Comparison of ENCODE assay signal across 24 mouse cellular contexts in genomic region chr9:118725128-118725527, GRCm38 (mm10).
DNase-seq lines count a peak whose midpoint lies in the region; ATAC-seq and TF ChIP-seq lines count a peak whose summit lies in the region.
"Had no signal": no experiment of that assay in that cellular context is flagged by ENCODE, and none has a peak within 500 bp of the region (broad histone marks: within the 10 kb centered on the region; RNA-seq: fewer than 3 reads in every experiment).

No protein-coding gene starts in this region.

- ATAC-seq in kidney, embryonic 16.5 days (ENCODE audit: low FRiP score, low TSS enrichment) = no peak
- ATAC-seq: forebrain, embryonic 15.5 days; hindbrain, postnatal 0 days; intestine, postnatal 0 days; midbrain, embryonic 16.5 days had no signal

- H3K9me3 ChIP-seq in kidney, embryonic 16.5 days (ENCODE audit: low read length) = no peaks in the 10 kb centered on the region
- H3K9me3 ChIP-seq: forebrain, embryonic 15.5 days; hindbrain, embryonic 10.5 days; limb, embryonic 10.5 days; liver, embryonic 15.5 days had no signal

- H3K27ac ChIP-seq in heart, adult 2 months = peak overlapping the region; percentile 77
- H3K27ac ChIP-seq in kidney, adult 2 months (ENCODE audit: insufficient read depth, low read depth, low read length) = peak overlapping the region; percentile 62; the same call in 1 of the 2 replicates
- no peak overlapping the region for H3K27ac ChIP-seq in kidney, embryonic 16.5 days (ENCODE audit: low read length)
- no peak overlapping the region for H3K27ac ChIP-seq in left cerebral cortex, adult 2 months
- H3K27ac ChIP-seq: embryonic facial prominence, embryonic 10.5 days; forebrain, embryonic 15.5 days; hindbrain, embryonic 10.5 days; hindbrain, postnatal 0 days; kidney, postnatal 0 days; limb, embryonic 10.5 days; liver, embryonic 15.5 days; macrophage had no signal

- no peak overlapping the region for H3K4me3 ChIP-seq in heart, adult 2 months
- H3K4me3 ChIP-seq in kidney, adult 2 months (ENCODE audit: insufficient read depth, low read depth, low read length) = no peak overlapping the region
- no peak overlapping the region for H3K4me3 ChIP-seq in kidney, embryonic 16.5 days (ENCODE audit: low read length)
- H3K4me3 ChIP-seq in left cerebral cortex, adult 2 months = no peak overlapping the region
- H3K4me3 ChIP-seq: embryonic facial prominence, embryonic 10.5 days; forebrain, embryonic 15.5 days; hindbrain, embryonic 10.5 days; limb, embryonic 10.5 days; liver, embryonic 15.5 days; myocyte had no signal

- H3K9ac ChIP-seq in heart, adult 2 months (ENCODE audit: low read depth, low read length) = peak overlapping the region; percentile 23; the same call in 1 of the 2 replicates
- H3K9ac ChIP-seq in kidney, embryonic 16.5 days (replicated peaks; ENCODE audit: low read length) = no peak overlapping the region
- H3K9ac ChIP-seq: forebrain, embryonic 15.5 days; liver, embryonic 15.5 days had no signal

- no peak for TF ChIP-seq EP300 in heart, adult 2 months (IDR thresholded peaks at IDR 0.05; ENCODE audit: insufficient read depth, low read depth, low read length)

- WGBS in heart, adult 2 months = 13% methylated on average over 9 of the region's 9 CpGs
- 67% methylated on average over 9 of the region's 9 CpGs for whole genome bisulfite sequencing in kidney, adult 2 months
- WGBS in kidney, embryonic 16.5 days = 66% methylated on average over 9 of the region's 9 CpGs

- H3K79me2 ChIP-seq in heart, adult 2 months (replicated peaks; ENCODE audit: control insufficient read depth, insufficient read depth, low read length) = no peaks in the 10 kb centered on the region

- no peak for TF ChIP-seq POLR2A in heart, adult 2 months (IDR thresholded peaks at IDR 0.05; ENCODE audit: insufficient read depth, low read depth, low read length)
- TF ChIP-seq POLR2A in kidney, adult 2 months (IDR thresholded peaks at IDR 0.05; ENCODE audit: low read depth, low read length) = no peak

- no peak for DNase-seq in heart, adult 2 months
- no peak for DNase-seq in heart, postnatal 14 days
- DNase-seq in kidney, adult 2 months = no peak
- DNase-seq in thymus, postnatal 14 days = peak; percentile 45
- DNase-seq in thymus, postnatal 10 days (ENCODE audit: low spot score in 2 of 2) = no peak
- DNase-seq in left cerebral cortex, postnatal 4 days = no peak
- DNase-seq in left cerebral cortex, adult 2 months (ENCODE audit: extremely low spot score in 1 of 2, low spot score in 2 of 2) = no peak
- DNase-seq: cerebellum, adult 11 months; cerebellum, adult 9-11 months; gastrocnemius, postnatal 14 days; liver; right cerebral cortex, adult 18-20 months had no signal

- TF ChIP-seq CTCF in heart, adult 2 months (IDR thresholded peaks at IDR 0.05) = no peak
- no peak for TF ChIP-seq CTCF in kidney, adult 2 months (conservative IDR thresholded peaks at IDR 0.05; ENCODE audit: insufficient read depth, insufficient read length, low read depth, low read length)
- no peak for TF ChIP-seq CTCF in left cerebral cortex, adult 2 months (IDR thresholded peaks at IDR 0.05)

- H3K4me1 ChIP-seq in heart, adult 2 months (ENCODE audit: control insufficient read depth, insufficient read depth, low read length) = peaks cover 11% of the 10 kb centered on the region
- H3K4me1 ChIP-seq in kidney, adult 2 months (ENCODE audit: control insufficient read depth, insufficient read depth, low read length) = 0 out of 2 replicates have a peak, but pooled peaks cover 2% of the 10 kb centered on the region
- H3K4me1 ChIP-seq in kidney, embryonic 16.5 days (ENCODE audit: insufficient read depth, low read length) = peaks cover 5% of the 10 kb centered on the region; the same call in 1 of the 2 replicates
- H3K4me1 ChIP-seq: forebrain, embryonic 15.5 days; liver, embryonic 15.5 days had no signal

- peaks cover 11% of the 10 kb centered on the region for H3K36me3 ChIP-seq in heart, adult 2 months (ENCODE audit: control insufficient read depth, insufficient read depth, low read length)
- H3K36me3 ChIP-seq in kidney, adult 2 months (ENCODE audit: control insufficient read depth, insufficient read depth, low read length) = no peaks in the 10 kb centered on the region
- H3K36me3 ChIP-seq in kidney, embryonic 16.5 days (ENCODE audit: insufficient read depth, low read length) = 0 out of 2 replicates have a peak, but pooled peaks cover 9% of the 10 kb centered on the region
- H3K36me3 ChIP-seq: forebrain, embryonic 15.5 days; liver, embryonic 15.5 days had no signal

- intact Hi-C loops in heart, adult 2 months (cut with DNase I) = no loop called here
- intact Hi-C loops in heart, postnatal 14 days (cut with DNase I) = loop anchor here (5.0 kb wide), 1 partner anchor 118 kb away; the partner anchor contains the start of gene Itga9
- intact Hi-C loops in left cerebral cortex, postnatal 4 days (cut with DNase I) = no loop called here
- intact Hi-C loops in left cerebral cortex, adult 2 months (cut with DNase I) = no loop called here

- H3K27me3 ChIP-seq in heart, adult 2 months (ENCODE audit: control insufficient read depth, insufficient read depth, low read length) = no peaks in the 10 kb centered on the region
- no peaks in the 10 kb centered on the region for H3K27me3 ChIP-seq in kidney, adult 2 months (replicated peaks; ENCODE audit: control insufficient read depth, insufficient read depth, low read length)
- no peaks in the 10 kb centered on the region for H3K27me3 ChIP-seq in kidney, embryonic 16.5 days (ENCODE audit: insufficient read depth, low read length)
- H3K27me3 ChIP-seq: forebrain, embryonic 15.5 days; liver, embryonic 15.5 days had no signal

- H3K4me2 ChIP-seq in kidney, embryonic 16.5 days (replicated peaks; ENCODE audit: low read depth, low read length) = no peak overlapping the region
- H3K4me2 ChIP-seq: forebrain, embryonic 15.5 days; liver, embryonic 15.5 days had no signal

Comparison
In these comparisons a context has a peak if more than half of its experiments do, and no peak if none do; other contexts are left out.
1. H3K27ac ChIP-seq: peak in heart, adult 2 months (single experiment) and kidney, adult 2 months (single experiment); none in kidney, embryonic 16.5 days (single experiment) and left cerebral cortex, adult 2 months (single experiment).